Mouse (Mus musculus) layer of hippocampus, adult 18-20 months (tissue): Measurements from ENCODE around the gene Rbl2. TPM values are rescaled to one million over a fixed set of nuclear protein-coding genes. Genes with fewer than 3 reads are reported as not detected.

ENCODE experiments used
- DNase-seq, 2 experiments: peaks; one replicate each; pipeline ENCODE4 v3.0.0; 2022; ENCODE audit warnings: low spot score in 2 of 2
- total RNA-seq, 2 experiments: library from RNA; stranded (reverse); gene quantifications; 2 replicates each; pipeline ENCODE4 v1.2.3; 2021

The Rbl2 gene
- total RNA-seq, 2 experiments from 2014 or later = 40.1 to 45.2 TPM

- DNase-seq = no peak
Observed at GRCm38 (mm10) chr8:91098106-91098505, 28.2 kb downstream of the Rbl2 start.

GRCm38 (mm10) chr8:91106271-91106670, 36.4 kb downstream of the Rbl2 start:
- DNase-seq = no peak

DNA sequence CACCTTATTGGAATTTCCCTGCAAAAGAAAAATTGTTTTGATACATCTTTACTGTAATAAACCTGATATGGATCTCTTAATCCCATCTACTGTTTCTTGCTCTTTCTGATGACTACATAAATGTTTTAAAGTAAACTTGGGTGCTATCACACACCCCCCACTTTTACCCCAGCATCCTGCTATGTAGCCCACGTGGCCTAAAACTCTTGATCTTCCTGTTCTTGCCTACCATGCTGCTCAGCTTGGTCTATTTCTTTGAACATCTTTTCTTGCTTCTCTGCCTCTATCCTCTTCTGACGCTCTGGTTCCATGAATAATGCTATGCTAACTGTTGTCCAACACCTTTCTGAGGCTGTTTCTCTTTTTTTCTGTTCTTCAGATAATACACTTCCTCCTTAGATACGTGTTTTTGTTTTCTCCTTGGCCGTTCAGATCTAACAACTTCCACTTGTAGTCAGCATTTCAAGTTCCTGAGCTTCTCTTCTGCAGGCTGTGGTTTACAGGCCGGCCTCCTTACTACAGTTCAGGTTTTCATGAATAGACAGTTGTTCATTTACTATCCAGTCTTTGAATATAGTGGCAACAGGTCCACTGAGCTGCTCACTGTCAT, 42.1 kb downstream of the Rbl2 start:
- no peak for DNase-seq

DNA sequence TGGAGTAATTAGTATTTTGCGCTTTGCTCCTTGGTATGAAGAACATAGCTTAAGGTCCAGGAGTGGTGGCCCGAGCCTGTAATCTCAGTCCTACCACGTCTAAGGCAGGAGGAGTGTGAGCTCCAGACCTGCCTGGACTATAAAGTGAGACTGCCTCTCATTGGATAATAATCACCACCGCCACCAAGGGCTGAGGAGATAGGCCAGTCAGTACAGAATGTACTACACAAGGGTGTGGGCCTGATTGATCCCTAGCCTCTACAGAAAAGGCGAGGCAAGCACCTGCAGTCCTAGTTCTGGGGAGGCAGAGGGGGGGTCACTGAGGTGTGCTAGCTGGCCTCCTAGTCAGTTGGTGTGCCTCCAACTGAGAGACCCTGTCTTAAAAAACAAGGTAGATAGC, 44.6 kb downstream of the Rbl2 start:
- DNase-seq = no peak

- DNase-seq = no peak
Observed at GRCm38 (mm10) chr8:91114910-91115309, 45.1 kb downstream of the Rbl2 start.

DNA sequence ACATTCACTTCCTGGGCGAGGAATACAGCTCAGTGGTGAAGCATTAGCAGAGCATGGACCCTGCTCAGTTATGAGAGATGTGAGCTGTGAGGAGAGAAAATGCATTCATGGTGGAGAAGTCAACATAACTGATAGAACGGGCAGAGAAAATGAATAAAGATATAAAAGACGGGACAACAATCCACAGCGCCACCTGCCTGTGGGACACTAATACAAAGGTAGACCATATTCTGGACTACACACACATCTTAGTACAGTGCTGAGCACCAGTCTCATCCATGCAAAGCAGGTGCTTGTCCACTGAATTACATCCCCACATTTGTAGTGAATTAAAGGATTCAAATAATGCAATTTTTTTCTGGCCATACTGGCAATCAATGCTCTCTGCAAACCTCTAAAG, 47.7 kb downstream of the Rbl2 start:
- DNase-seq = no peak

DNA sequence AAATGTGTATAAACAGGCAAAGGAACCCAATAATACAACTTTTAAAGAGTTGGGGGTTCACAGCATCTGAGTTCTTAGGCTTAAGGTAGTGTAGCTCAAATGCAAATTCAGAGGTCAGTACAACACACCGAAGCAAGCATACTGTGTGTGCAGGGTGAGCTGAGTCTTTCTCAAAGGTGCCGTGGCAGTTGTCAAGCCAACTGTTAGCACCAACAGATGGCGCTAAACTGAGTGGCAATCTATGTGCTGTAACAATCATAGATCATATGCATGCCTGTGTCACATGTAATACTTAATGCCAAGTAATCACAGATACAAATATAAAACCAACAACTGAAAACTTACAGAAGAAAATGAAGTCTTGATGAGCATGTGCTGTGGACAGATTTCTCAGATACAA, 48.3 kb downstream of the Rbl2 start:
- DNase-seq = no peak

GRCm38 (mm10) chr8:91124315-91124714, 54.5 kb downstream of the Rbl2 start:
- DNase-seq = no peak

- DNase-seq = peak; percentile 49 to 80
Observed at GRCm38 (mm10) chr8:91126786-91127185, 56.9 kb downstream of the Rbl2 start.

GRCm38 (mm10) chr8:91132731-91133130, 62.9 kb downstream of the Rbl2 start:
- no peak for DNase-seq

DNA sequence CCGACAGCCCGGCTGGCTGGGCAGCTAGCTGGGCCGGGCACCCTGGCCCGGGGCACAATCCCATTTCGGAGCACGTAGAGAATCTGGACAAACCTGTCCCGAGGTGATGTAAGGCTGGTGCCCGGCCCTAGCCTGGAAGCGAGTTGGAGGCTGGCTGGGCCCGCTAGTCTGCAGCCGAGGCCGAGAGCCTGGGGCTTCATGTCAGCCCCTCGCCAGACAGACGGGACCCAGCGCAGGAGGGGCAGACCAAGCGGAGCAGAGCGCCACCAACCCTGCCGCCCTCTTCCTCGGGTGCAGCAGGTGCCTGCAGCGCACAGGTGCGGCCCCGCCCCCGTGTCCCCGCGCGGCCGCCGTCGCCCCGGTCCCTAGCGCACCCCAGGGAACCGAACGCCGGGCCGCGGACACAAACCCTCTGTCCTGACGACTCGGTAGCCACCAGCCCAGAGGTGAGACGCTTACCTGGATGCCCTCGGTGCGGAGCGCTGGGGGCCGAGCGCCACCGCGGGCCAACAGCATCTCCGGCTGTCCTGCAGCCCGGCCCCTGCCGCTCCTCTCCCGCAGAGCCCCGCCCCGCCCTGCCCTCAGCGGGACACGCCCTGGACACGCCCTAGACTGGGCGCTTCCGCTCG, 63.7 kb downstream of the Rbl2 start:
- no peak for DNase-seq

DNA sequence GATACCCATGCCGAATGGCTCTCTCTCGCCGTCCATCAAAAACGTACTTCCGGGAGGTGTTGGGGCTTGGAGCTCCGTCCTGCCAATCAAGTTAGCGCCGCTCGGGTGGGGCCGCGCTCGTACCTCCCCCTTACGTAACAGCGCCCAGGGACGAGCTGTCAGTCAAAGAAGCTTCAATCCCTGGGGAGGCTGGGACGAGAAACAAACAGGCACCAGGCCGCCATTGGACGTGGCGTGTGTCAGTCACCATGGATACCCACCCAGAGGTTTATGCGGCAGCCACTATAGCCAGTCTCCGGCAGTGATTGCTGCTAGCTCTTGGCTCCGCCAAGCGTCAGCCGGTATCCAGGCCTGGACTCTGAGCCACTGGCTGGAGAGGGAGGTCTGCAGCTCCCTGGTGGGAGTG, 64.2 kb downstream of the Rbl2 start:
- peak; percentile 100 for DNase-seq

GRCm38 (mm10) chr8:91134659-91135058, 64.8 kb downstream of the Rbl2 start:
- no peak for DNase-seq

- no peak for DNase-seq
Observed at GRCm38 (mm10) chr8:91135308-91136181, 65.7 kb downstream of the Rbl2 start.

GRCm38 (mm10) chr8:91140828-91141227, 71.0 kb downstream of the Rbl2 start:
- DNase-seq = no peak

- DNase-seq = peak in 1 of 2 experiments; percentile 66
Observed at GRCm38 (mm10) chr8:91147715-91148114, 77.9 kb downstream of the Rbl2 start.

- no peak for DNase-seq
Observed at GRCm38 (mm10) chr8:91148643-91149178, 78.9 kb downstream of the Rbl2 start.

- no peak for DNase-seq
Observed at GRCm38 (mm10) chr8:91149298-91149697, 79.4 kb downstream of the Rbl2 start.

GRCm38 (mm10) chr8:91151531-91151930, 81.7 kb downstream of the Rbl2 start:
- DNase-seq = no peak

DNA sequence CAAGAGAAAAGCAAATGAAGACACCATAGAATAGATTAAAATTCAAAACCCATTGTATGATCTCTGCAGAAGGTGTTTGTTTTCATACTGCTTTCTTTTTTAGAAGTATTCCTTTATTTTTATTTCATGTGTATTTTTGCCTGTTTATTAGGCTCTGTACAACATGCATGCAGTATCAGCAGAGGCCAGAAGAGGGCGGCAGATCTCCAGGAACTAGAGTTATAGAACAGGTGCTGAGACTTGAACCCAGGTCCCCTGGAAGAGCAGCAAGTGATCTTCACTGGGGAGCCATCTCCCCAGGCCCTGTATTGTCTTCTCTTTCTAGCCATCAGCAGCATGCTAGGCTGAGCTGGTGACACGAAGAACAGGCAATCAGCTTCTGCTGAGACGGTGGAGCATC, 84.0 kb downstream of the Rbl2 start:
- DNase-seq = no peak

DNA sequence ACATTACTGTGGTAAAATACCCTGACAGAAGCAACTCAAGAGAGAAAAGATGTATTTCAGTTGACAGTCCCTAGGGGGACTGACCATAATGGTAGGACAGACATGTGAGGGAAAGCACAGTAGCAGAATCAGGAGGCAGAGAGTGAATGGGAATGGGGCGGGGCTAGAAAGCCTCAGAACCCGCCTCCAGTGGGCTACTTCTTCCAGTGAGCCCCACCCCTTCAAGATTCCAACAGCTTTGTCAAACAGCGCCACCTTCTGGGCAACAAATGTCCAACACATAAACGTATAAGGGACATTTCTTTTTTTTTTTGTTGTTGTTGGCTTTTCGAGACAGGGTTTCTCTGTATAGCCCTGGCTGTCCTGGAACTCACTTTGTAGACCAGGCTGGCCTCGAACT, 84.7 kb downstream of the Rbl2 start:
- no peak for DNase-seq

GRCm38 (mm10) chr8:91158617-91159016, 88.8 kb downstream of the Rbl2 start:
- no peak for DNase-seq
